ENCODE assay signal across 8 mouse cellular contexts in the genomic region with DNA sequence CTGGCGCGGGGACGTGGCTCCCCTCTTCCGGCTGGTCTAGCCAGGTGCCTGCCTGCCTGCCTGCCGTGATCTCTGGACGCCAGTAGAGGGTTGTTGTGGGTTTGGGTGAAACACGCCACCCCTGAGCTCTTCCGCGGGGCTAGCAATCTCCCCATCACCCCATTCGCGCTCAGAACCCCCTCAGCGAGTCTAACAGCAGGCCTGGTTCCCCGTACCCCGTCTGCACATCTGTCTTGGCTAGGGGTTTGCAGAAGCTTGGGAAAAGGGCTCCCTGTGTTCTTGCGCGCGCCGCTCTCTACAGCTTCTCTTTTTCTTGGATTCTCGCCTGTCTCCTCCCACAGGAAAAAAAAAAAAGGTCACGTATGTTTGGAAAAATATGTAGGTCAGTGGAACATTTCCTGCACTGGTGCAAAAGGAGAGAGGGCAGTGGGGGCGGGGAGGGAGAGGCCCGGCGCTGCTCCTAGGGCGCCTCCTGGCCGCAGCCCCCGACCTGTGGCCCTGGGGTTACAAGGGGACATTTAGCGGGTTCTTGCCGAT. TPM values are rescaled to one million over a fixed set of nuclear protein-coding genes. Genes with fewer than 3 reads are reported as not detected.
DNase-seq lines count a peak whose midpoint lies in the region; ATAC-seq lines count a peak whose summit lies in the region.

No protein-coding gene starts in this region.

- DNase-seq in embryo, embryonic 10 days (ENCODE audit: low spot score) = peak; percentile 31
- DNase-seq in embryo, embryonic 10.5 days (ENCODE audit: low spot score) = no peak
- peak; percentile 76 to 86 for DNase-seq in heart, adult 9 months (ENCODE audit: low spot score in 2 of 2)
- peak; percentile 85 to 89 for DNase-seq in kidney, adult 8-10 months
- DNase-seq in liver, embryonic 11.5 days (ENCODE audit: low spot score) = no peak
- peak; percentile 26 for DNase-seq in neural tube, embryonic 11.5 days (ENCODE audit: low spot score)
- DNase-seq in thymus, postnatal 10 days (ENCODE audit: low spot score in 2 of 2) = peak; percentile 70 to 80

- peak overlapping the region; percentile 75 for H3K4me3 ChIP-seq in embryonic facial prominence, embryonic 15.5 days (replicated peaks)
- H3K4me3 ChIP-seq in liver, embryonic 11.5 days (ENCODE audit: low read depth, low read length) = peak overlapping the region; percentile 58
- peak overlapping the region; percentile 64 for H3K4me3 ChIP-seq in neural tube, embryonic 11.5 days (ENCODE audit: low read depth, low read length)

- H3K27me3 ChIP-seq in embryonic facial prominence, embryonic 15.5 days = peaks cover 43% of the 10 kb centered on the region
- peaks cover 49% of the 10 kb centered on the region for H3K27me3 ChIP-seq in liver, embryonic 11.5 days (replicated peaks; ENCODE audit: control insufficient read depth, insufficient read depth, low read length)
- H3K27me3 ChIP-seq in neural tube, embryonic 11.5 days (ENCODE audit: control insufficient read depth, insufficient read depth, low read length) = peaks cover 39% of the 10 kb centered on the region

- ATAC-seq in embryonic facial prominence, embryonic 15.5 days (ENCODE audit: insufficient number of reproducible peaks, low FRiP score, low TSS enrichment, low read depth) = 0 out of 2 replicates have a peak, but pooled peaks have one; percentile 30
- no peak for ATAC-seq in liver, embryonic 11.5 days (replicated peaks; ENCODE audit: low FRiP score)
- ATAC-seq in neural tube, embryonic 11.5 days (ENCODE audit: insufficient read depth, low FRiP score, low TSS enrichment) = no peak

- H3K27ac ChIP-seq in embryonic facial prominence, embryonic 15.5 days (replicated peaks) = peak overlapping the region; percentile 40; the same call in 1 of the 2 replicates
- H3K27ac ChIP-seq in liver, embryonic 11.5 days (ENCODE audit: low read depth, low read length) = no peak overlapping the region
- H3K27ac ChIP-seq in neural tube, embryonic 11.5 days (ENCODE audit: low read depth, low read length) = no peak overlapping the region

- under 1% methylated on average over 28 of the region's 28 CpGs for WGBS in embryonic facial prominence, embryonic 15.5 days
- 3% methylated on average over 28 of the region's 28 CpGs for WGBS in liver, embryonic 11.5 days
- WGBS in neural tube, embryonic 11.5 days = 1% methylated on average over 28 of the region's 28 CpGs

- peak overlapping the region; percentile 99 for H3K4me2 ChIP-seq in embryonic facial prominence, embryonic 15.5 days (replicated peaks)
- peak overlapping the region; percentile 88 for H3K4me2 ChIP-seq in liver, embryonic 11.5 days
- H3K4me2 ChIP-seq in neural tube, embryonic 11.5 days (ENCODE audit: low read depth) = peak overlapping the region; percentile 100

- no peak overlapping the region; the same call in 1 of the 2 replicates for H3K9ac ChIP-seq in embryonic facial prominence, embryonic 15.5 days
- no peak overlapping the region for H3K9ac ChIP-seq in liver, embryonic 11.5 days (ENCODE audit: low read depth, low read length)
- no peak overlapping the region for H3K9ac ChIP-seq in neural tube, embryonic 11.5 days (ENCODE audit: low read length)

- H3K9me3 ChIP-seq in embryonic facial prominence, embryonic 15.5 days (replicated peaks) = no peaks in the 10 kb centered on the region
- H3K9me3 ChIP-seq in liver, embryonic 11.5 days (ENCODE audit: control insufficient read depth, low read length) = no peaks in the 10 kb centered on the region
- H3K9me3 ChIP-seq in neural tube, embryonic 11.5 days (ENCODE audit: control insufficient read depth, low read length) = no peaks in the 10 kb centered on the region

- peaks cover 27% of the 10 kb centered on the region for H3K4me1 ChIP-seq in embryonic facial prominence, embryonic 15.5 days
- H3K4me1 ChIP-seq in liver, embryonic 11.5 days (replicated peaks; ENCODE audit: control insufficient read depth, insufficient read depth, low read length) = no peaks in the 10 kb centered on the region
- peaks cover 8% of the 10 kb centered on the region; the same call in 1 of the 2 replicates for H3K4me1 ChIP-seq in neural tube, embryonic 11.5 days (ENCODE audit: control insufficient read depth, insufficient read depth, low read length)

- H3K36me3 ChIP-seq in embryonic facial prominence, embryonic 15.5 days = no peaks in the 10 kb centered on the region
- H3K36me3 ChIP-seq in liver, embryonic 11.5 days (ENCODE audit: control insufficient read depth, insufficient read depth, low read length) = no peaks in the 10 kb centered on the region
- H3K36me3 ChIP-seq in neural tube, embryonic 11.5 days (ENCODE audit: control insufficient read depth, insufficient read depth, low read length) = no peaks in the 10 kb centered on the region

RNA-seq across cellular contexts. Expression of a gene that starts 1.0 kb away (rescaled TPM):
- polyA plus RNA-seq in embryonic facial prominence, embryonic 15.5 days (2015; fragmentation: Nextera tagmentation; extraction: Ambion mirVana) = 3.3 and 4.0 TPM in 2 replicates
- 0.04 and 0.11 TPM in 2 replicates for polyA plus RNA-seq in liver, embryonic 11.5 days (2014; fragmentation: Nextera tagmentation; extraction: Ambion mirVana)
- polyA plus RNA-seq in neural tube, embryonic 11.5 days (2014; fragmentation: Nextera tagmentation; extraction: Ambion mirVana) = 0.17 and 0.38 TPM in 2 replicates

Comparison
In these comparisons a context has a peak if more than half of its experiments do, and no peak if none do; other contexts are left out.
1. DNase-seq: peak in embryo, embryonic 10 days (single experiment), heart, adult 9 months (2 of 2), kidney, adult 8-10 months (2 of 2), neural tube, embryonic 11.5 days (single experiment) and thymus, postnatal 10 days (2 of 2); none in embryo, embryonic 10.5 days (single experiment) and liver, embryonic 11.5 days (single experiment).
2. Peak in every context shown above with its lines, with median percentiles within 50 percentile points of each other: H3K4me2 ChIP-seq and H3K4me3 ChIP-seq.